Mouse (Mus musculus) CH12.LX (cell line): ENCODE data around the gene Zmat3.

ENCODE experiments used
- BHLHE40 ChIP-seq: IDR thresholded peaks from 2 replicates; pipeline ENCODE4 v1.6.1; 2011; ENCODE audit warnings: mild to moderate bottlenecking, low read depth, low read length, improper control_type of control experiment
- CHD1 ChIP-seq: IDR thresholded peaks from 2 replicates; pipeline ENCODE4 v1.6.1; 2012; ENCODE audit warnings: low read depth, low read length, improper control_type of control experiment, inconsistent platforms
- CTCF ChIP-seq, 2 experiments: IDR thresholded peaks in 1 of 2; conservative IDR thresholded peaks in 1 of 2; 2 replicates each; pipeline ENCODE4 v1.5.1; 2011 to 2012; ENCODE audit warnings: low read depth in 2 of 2, low read length in 2 of 2, improper control_type of control experiment in 1 of 2, inconsistent platforms in 1 of 2, mild to moderate bottlenecking in 1 of 2, moderate library complexity in 1 of 2
- EP300 ChIP-seq: IDR thresholded peaks from 2 replicates; pipeline ENCODE4 v1.6.1; 2011; ENCODE audit warnings: low read length, improper control_type of control experiment
- HCFC1 ChIP-seq: IDR thresholded peaks from 2 replicates; pipeline ENCODE4 v1.6.1; 2012; ENCODE audit warnings: low read depth, mild to moderate bottlenecking, inconsistent platforms, low read length, improper control_type of control experiment
- IRF4 ChIP-seq: IDR thresholded peaks from 2 replicates; pipeline ENCODE4 v1.6.1; 2014; ENCODE audit warnings: low read depth, mild to moderate bottlenecking, inconsistent platforms, low read length, improper control_type of control experiment
- MAX ChIP-seq: IDR thresholded peaks from 2 replicates; pipeline ENCODE4 v1.6.1; 2011; ENCODE audit warnings: low read length, improper control_type of control experiment
- MYC ChIP-seq: IDR thresholded peaks from 2 replicates; pipeline ENCODE4 v1.6.1; 2011; ENCODE audit warnings: low read depth, mild to moderate bottlenecking, improper control_type of control experiment, low read length
- NELFE ChIP-seq: IDR thresholded peaks from 2 replicates; pipeline ENCODE4 v1.6.1; 2011; ENCODE audit warnings: low read depth, low read length, improper control_type of control experiment
- POLR2A ChIP-seq: IDR thresholded peaks from 2 replicates; pipeline ENCODE4 v1.6.1; 2011; ENCODE audit warnings: low read depth, mild to moderate bottlenecking, improper control_type of control experiment, low read length
- POLR2AphosphoS2 ChIP-seq: IDR thresholded peaks from 2 replicates; pipeline ENCODE4 v1.6.1; 2011; ENCODE audit warnings: low read depth, low read length, improper control_type of control experiment
- USF1 ChIP-seq: IDR thresholded peaks from 2 replicates; pipeline ENCODE4 v1.6.1; 2014; ENCODE audit warnings: low read depth, mild to moderate bottlenecking, inconsistent platforms, low read length, improper control_type of control experiment
- ZC3H11A ChIP-seq: IDR thresholded peaks from 2 replicates; pipeline ENCODE4 v1.6.1; 2012; ENCODE audit warnings: low read depth, mild to moderate bottlenecking, inconsistent platforms, low read length, improper control_type of control experiment
- ZMIZ1 ChIP-seq: IDR thresholded peaks from 2 replicates; pipeline ENCODE4 v1.6.1; 2012; ENCODE audit warnings: low read depth, mild to moderate bottlenecking, inconsistent platforms, low read length, improper control_type of control experiment

GRCm38 (mm10) chr3:32343371-32343770 is 22.4 kb downstream of the Zmat3 start:
- TF ChIP-seq POLR2A, result no peak
- TF ChIP-seq MYC, result no peak
- TF ChIP-seq POLR2AphosphoS2, result no peak
- no peak for TF ChIP-seq IRF4
- TF ChIP-seq ZMIZ1, result no peak
- no peak for TF ChIP-seq CTCF (conservative IDR thresholded peaks at IDR 0.05 in 1 of 2, IDR thresholded peaks at IDR 0.05 in 1 of 2; ENCODE audit: low read depth in 2 of 2, low read length in 2 of 2)
- no peak for TF ChIP-seq EP300
- TF ChIP-seq ZC3H11A, result no peak
- no peak for TF ChIP-seq BHLHE40
- TF ChIP-seq NELFE, result no peak
- TF ChIP-seq MAX, result no peak
- no peak for TF ChIP-seq HCFC1
- no peak for TF ChIP-seq USF1
- no peak for TF ChIP-seq CHD1
